Mouse (Mus musculus): Measurements from ENCODE around the gene Tbck.

Gene Tbck

DNA sequence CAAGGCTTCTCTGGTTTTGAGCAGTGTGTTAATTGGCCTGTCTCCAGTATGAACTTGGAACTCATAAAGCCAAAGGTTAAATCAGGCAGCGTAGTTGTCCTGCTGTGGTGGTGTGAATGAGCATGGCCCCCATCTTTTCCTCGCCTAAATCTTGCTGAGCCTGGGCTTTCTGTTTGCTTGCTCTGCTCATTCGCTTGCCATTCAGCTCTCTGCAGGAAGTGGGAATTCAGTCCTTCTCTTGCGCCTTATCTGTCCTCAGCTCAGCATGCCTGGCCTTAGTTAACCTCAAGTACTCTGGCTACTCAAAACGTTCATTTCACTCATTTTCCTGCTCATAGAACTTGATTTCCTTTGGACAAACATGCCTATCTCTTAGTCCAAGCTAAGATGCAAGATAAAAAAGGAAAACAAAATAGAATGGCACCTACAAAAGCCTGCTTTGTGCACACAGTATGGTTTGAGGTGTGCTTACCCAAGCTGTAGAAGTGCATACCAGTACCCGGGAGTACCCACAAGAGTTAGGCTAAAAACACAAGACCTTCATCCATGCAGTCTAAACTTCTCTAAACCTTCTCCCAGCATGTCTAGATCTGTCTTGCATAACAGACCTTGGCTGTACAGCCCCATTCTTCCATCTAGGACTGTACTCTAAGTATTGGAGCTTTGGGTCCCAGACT is 151.3 kb downstream of the Tbck start:
- no peak for DNase-seq (ENCODE audit: low read depth)

DNA sequence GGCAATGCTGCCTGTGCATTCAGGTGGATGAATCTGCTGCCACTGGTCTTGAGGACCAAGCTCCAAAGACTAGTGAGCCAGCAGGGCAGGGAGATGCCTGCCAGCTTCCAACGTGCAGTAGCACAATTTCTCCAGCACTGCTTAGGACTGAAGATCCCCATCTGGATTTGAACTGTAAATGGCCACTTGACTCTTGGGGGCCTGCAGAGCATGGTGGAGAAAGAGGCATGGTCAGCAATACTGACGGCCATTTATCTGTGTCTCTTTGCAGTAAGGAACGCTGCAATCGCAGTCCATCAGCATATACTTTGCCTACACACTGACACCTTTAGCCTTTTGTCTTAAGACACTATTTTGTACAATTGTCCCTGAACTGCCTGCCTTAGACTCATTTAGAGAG is 153.2 kb downstream of the Tbck start:
- no peak for DNase-seq (ENCODE audit: low read depth)

DNA sequence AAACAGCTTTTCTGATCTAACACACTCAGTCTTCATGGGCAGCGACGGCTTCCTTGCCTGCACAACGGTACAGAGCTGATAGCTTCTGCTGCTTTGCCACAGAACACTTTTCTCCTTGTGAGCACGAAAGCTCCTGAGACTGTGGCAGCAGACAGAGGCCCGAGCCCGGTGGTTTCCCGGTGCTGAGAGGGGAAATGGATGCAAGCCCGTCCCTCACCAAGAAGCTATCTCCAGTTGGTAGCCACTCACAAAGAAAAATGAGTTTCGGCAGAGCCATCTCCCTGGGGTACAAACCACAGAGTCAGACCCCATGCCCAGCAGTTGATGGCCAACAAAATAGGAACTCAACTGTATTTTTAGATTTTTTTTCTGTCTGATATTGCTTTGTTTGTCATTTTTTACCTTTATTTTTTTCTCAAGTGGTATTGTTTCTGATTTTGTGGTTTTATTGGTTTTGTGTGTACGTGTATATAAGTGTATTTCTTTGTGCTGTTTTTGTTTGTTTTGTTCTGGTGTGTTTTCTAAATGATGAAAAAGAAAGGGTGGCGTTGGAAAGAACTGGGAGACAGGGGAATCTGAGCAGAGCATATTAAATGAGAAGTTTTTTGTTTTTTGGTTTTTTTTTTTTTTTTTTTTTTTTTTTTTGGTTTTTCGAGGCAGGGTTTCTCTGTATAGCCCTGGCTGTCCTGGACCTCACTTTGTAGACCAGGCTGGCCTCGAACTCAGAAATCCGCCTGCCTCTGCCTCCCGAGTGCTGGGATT is 154.9 kb downstream of the Tbck start:
- DNase-seq (ENCODE audit: low read depth) = no peak

DNA sequence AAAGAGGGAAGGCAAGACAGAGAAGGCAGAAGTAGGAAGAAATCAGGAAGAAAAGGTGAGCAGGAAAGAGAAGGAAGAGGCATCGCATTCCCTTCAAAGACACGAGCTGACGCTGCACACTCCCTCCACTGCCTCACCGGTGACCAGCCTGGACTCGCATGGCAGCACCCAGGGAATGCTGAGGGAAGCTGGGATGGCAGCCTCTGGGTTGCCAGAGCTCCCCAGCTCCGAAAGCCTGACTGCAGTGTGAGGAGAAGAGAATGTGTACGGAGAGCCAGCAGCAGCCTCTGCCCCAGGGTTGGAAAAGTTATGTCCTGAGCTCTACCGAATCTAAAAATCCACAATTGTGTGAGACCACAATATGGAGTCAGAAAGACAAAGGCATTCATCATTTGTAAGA is 155.6 kb downstream of the Tbck start:
- DNase-seq (ENCODE audit: low read depth) = no peak

DNA sequence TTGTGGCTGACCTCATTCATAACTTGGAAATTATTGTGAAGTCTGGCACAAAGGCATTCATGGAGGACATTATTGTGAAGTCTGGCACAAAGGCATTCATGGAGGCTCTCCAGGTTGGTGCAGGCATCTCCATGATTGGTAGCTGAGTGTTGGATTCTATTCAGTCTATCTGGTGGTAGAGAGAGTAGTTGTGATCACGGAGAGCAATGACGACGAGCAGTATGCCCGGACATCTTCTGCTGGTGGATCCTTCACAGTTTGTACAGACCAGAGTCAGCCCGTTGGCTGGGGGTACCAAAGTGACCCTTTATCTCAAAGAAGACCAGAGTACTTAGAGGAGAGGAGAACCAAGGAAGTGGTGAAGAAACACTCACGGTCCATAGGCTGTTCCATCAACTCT is 158.7 kb downstream of the Tbck start:
- no peak for DNase-seq (ENCODE audit: low read depth)

DNA sequence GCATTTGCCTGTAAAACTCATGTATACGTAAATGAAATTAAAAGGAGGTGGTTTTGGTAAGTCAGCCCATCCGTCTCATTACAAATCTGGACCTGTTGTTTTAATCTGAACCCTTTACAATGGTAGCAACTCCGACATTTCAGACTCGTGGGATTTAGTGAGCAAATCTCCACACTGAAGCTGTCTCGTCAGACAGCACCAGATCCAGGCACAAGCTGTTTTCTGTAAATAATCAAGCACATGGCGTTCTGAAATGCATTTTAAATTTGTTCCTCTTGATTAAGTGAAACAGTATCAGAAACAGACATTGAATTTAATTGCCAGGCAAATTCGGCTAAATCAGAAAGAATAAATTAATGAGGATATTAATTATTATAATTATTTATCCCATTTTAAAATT is 165.7 kb downstream of the Tbck start:
- no peak for DNase-seq (ENCODE audit: low read depth)

DNA sequence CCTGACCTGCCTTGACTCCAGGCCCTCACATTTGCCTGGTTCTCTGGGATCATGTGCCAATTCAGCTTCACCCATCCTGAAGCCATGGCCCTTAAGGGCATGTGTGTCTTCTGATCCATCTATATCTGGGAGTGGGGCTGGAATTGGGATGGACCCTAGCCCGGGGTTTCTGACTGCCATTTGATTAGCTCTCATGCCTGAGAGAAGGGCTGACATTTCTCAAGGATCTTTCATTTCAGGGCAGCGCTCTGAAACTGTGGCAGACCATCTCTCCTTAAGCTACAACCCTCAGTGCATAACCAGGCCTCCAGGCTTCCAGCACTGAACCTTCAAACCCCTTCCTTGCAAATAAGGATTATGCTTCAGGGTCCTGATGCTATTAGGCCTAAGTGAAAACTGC is 166.5 kb downstream of the Tbck start:
- no peak for DNase-seq (ENCODE audit: low read depth)

DNA sequence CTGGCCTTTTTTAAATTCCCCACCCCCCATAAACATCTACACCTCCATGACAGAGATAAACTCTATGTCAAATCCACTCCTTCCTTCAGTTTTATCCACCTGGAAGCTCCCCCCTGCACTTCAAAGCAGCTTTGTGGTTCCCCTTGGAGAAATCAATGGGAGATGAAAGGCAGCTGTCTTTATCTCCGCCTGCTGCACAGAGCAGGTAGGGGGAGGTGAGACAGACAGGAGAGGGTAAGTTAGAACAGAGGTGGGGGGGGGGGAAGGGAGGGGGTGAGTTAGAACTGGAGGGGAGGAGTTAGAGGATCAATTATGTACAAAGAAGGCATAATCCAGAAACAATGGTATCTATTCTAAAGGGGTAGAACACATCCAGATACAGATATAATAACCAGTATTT is 167.5 kb downstream of the Tbck start:
- DNase-seq (ENCODE audit: low read depth) = no peak

DNA sequence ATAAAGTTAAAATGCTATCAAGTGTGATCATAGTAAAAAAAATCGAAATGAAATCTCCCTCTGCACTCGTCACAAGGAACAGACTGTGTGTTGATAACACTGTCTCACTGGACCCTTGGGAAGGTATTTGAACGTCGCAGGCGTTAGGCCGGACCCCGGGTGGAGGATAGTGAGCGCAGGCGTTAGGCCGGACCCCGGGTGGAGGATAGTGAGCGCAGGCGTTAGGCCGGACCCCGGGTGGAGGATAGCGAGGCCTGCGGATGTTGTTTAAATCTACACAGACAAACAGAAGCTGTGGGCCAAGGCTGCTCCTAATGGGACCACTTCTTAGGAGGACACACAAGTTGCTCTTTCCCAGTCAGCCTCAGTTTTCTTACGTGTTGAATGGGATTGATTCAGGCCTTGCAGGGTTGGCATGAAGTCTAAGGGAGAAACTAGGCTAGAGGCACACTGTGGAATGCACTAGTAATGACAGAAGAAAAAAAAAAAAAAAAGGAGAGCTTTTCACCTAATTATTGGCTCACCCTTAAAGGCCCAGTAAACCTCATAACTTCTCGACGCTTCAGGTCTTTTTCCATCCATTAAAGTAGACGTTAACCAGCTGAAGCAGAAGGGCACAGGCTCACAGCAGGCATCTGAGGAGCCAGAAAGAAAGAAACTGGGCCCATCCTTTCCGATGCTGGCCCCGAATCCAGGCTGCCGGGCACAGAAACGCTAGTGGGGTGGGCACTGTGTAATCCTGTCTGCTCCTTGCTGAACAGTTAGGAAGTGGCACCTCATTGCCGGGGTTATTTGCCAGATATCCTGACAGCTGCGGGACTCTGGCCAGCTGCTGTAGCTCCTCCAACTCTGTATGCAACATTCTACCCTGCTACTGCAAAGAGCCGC is 168.1 kb downstream of the Tbck start:
- no peak for DNase-seq (ENCODE audit: low read depth)

DNA sequence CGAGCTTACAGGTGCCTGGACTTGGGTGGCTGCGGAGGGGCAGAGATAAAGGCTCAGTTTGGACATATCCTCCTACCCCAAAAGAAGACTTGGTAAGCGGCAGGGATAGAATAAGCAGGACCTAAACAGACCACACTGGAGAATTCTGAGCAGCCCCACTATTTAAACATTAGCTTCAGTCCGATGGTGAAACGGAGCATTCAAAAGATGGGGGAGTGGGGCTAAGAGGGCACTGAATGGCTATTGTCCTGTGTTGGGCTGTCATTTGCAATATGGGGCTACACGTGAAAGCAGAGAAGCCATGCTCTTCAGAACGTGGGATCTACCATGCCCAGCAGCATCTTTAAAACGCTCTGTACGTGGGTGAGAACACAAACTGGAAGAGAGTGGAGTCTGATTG is 170.3 kb downstream of the Tbck start:
- no peak for DNase-seq (ENCODE audit: low read depth)

DNA sequence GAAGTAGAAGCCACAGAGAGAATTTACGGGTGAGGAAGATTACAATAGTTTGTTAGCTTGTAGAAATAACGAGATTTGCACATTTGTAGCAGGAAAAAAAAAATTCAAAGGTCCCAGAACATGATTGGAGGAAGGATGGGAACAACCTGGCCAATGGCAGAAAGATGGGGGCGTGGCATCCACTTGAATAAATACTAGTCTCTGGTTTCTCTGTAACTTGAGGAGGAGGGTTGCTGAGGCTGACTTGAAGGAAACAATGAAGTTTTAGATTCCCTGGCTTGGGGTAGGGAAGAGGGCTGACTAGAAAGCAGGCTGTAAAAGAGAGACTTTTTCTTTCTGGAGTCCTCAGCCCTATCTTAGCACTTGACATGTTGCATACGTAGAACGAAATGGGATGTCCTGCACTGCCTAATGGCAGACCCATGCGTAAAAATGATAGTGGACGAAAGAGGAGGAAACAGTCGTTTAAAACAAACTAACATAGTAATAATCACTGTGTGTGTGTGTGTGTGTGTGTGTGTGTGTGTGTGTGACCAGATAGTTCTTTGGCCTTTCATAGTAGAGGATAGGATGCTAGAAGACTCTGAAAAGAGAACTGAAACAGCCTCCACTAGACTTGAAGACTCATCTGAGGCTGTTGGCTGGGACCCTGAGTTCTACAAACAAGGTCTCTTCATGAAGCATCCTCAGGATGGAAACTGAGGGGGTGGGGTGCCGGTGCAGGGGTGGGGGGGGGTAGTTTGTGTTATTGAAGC is 171.7 kb downstream of the Tbck start:
- no peak for DNase-seq (ENCODE audit: low read depth)

DNA sequence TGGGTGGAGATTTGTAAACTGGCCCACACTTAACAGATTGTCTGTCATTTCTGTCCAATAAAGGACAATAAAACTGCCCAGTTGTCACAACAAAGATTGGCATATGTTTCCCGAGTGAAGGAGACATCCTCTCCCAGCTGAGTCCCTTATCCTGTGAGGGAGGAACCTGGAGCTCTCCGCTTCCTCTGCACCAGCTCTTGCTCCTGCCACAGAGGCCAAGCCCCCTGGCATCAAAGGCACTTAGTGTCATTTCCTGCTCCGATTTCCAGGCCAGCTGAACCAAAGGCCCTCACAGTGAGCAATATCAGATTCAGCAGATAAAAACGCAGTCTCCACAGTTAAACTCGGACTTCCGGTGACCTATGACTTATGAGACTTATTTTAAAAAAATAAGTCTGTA is 172.7 kb downstream of the Tbck start:
- DNase-seq (ENCODE audit: low read depth) = no peak

DNA sequence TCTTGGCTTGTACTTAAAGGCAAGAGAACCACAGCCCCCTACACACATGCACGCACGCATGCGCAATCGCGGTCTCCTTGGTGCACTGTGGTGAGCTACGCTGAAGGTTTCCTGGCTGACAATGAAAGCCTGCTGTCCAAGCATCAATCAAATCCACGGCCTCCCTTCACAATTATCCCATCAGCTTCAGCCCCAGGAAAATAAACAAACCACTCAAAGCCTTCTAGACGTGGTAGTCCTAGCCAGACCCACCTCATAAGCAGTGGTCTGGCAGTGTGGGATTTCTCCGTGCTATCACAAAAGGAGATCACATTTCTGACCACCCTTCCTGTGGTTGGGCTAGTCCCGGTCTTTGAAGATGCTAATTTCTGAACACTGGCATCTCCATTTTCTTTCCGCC is 174.9 kb downstream of the Tbck start:
- DNase-seq (ENCODE audit: low read depth) = peak; percentile 16

DNA sequence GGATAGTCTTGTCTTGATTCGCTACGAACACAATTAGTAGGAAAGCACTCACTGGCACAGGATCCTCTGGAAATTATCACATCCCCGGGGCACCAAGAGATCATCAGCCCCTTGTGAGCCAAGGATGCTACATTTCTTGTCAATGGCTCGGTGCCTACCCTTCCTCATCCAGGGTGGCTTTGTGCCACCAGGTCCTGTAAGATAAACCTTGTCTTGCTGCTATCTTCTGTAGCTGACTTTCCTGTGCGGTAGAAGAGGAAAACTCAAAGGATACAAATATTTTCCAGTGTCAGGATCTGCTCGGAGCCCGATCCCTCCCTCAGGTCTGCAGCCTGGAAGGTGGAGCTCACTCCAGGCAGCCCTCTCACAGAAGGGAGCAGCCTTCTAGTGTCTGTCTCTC is 175.6 kb downstream of the Tbck start:
- no peak for DNase-seq (ENCODE audit: low read depth)

DNA sequence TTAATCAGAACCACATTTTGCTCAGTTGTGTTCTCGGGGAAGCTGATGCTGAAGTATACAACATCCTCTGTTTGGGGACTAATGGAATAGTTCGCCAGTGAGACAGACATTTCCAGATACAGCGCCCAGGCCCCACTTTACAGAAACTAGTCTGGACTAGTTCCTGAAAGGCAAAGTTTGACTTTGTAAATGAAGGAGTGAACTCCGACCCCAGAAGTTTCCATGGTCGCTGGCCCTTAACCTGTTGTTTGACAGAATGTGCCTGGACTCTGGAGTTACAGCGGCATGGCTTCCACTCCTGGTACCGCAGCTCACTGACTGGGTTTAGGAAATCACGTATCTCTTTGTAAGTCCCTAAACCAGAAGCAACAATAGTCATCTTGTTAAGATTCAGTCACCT is 176.9 kb downstream of the Tbck start:
- no peak for DNase-seq (ENCODE audit: low read depth)

DNA sequence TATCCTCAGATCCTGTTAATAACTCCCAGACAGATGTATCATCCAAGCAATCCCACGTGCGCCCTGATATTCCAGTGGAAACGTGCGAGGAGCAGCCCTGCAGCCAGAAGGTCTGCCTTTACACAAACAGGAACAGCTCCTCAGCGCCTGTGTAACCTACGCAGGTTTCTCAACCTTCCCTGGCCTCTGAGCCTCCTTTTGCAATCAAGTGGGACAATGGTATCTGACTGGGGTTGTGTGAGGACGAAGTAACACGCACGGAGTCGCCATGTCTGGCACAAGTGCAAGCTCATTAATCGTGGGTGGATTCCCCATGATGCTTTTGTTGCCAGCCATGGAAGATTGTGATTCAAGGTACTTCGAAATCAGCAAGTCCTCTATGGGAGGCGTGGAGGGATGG is 179.9 kb downstream of the Tbck start:
- DNase-seq (ENCODE audit: low read depth) = no peak

DNA sequence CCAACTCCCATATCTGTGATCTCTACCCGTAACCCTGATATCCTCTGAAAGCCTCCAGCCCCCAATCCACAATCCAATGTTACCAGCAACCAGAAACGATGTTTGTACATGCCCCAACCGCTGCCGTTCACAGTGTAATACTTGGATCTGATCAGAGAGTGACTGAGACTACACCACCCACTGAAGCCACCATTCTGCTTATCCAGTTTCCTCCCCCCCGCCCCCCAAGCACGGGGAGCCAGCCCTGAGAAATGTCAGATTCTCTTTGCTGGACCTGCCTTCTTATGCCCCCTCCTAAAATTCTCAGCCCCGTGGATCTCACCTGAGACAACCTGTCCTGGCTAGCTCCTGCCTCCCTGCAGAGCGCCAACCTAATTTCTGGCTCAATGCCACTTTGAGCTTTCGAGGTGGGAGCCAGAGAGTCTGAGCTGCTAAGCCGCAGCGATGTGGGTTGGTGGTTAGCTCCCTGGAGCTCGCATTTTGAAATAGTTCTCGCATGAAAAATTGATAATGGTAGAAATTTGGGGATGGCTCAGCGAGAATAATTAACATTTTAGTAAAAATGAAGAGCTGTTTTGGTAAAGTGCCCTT is 180.5 kb downstream of the Tbck start:
- DNase-seq (ENCODE audit: low read depth) = no peak

DNA sequence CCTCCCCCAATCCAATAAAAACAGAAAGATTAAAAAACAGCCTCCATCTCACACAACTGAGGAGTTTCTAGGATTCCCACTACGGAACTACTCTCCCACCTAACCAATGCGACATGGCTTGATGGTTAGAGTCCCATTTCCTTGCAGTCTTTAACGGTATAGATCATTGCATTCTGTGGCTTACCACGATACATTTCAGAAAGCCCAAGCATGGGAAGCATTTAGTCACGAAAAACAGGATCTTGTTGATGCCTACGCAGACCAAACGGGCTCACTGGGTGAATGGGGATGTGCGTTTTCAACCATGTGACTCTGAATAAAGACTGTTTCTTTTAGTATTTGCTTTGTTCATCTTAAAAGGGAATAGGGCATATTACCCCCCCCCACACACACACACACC is 181.0 kb downstream of the Tbck start:
- DNase-seq (ENCODE audit: low read depth) = no peak

DNA sequence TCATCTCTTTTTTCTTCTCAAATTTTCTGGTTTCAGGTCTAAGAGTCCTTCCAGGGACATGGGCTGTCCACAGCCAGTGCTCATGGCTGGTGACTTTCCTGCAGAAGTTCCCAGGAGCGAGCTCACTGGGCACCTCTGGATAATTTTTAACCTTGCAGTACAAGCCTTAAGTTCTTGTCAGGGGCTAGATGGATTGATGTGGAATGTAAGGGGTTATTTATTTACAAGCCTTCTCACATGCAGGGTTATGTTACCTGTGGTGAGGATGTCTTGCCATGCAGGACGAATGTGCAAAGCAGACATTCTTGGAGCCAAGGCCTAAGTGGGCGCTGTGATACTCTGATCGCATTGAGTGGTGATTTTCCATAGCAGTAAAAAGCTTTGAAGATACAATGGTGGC is 181.7 kb downstream of the Tbck start:
- no peak for DNase-seq (ENCODE audit: low read depth)

DNA sequence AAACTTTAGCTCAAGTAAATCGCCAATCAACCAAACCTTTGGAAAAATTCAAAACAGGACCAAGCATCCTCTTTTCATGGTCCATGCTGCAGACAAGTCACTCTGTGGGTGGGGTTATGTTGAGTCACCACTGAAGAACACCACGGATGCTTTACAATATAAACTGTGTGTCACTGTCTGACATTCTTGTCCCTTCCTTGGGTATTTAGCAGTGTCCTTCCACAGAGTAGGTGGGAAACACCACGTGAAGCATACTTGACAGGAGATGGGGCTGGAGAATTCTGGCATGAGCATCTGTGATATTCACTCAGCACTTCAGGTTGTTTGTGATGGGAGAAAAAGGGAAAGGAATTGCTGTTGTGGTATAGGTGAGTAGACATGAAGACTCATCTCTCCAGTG is 183.0 kb downstream of the Tbck start:
- DNase-seq (ENCODE audit: low read depth) = no peak

DNA sequence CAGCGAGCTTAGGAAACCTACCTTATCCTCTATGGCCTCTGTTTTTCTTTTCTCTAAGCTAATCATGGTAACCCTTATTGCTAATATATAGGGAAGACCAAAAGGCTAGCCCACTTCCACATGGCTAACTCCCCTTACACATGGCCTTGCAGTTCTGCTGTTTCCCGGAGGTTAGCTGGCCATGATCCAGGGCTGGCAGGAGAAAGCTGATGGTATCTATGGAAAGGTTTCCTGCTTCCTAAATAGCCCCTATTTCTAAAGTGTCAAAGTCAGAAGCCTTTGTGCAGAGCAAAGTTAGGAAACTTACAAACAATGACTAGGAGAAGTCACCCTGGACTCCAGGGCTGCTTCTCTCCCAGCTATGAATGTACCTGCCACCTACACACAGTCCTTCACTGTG is 184.9 kb downstream of the Tbck start:
- no peak for DNase-seq (ENCODE audit: low read depth)

DNA sequence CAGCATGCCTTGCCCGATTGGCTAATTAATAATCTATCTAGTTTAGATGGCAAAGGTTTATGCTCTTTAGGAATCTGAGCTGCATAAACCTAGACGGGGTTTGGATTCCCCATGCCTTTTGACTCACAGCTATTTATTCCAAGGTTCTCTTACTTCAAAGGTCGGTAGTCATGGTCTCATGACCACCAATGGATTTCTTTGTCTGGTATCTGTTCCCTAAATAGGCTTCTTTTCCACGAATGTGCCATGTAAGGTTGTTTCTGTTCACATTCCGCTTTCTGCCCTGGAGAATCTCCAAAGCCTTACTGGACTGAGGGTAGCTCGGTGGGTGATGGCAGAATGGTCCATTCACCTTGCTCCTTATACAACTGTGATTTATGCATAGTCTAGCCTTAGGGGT is 186.1 kb downstream of the Tbck start:
- no peak for DNase-seq (ENCODE audit: low read depth)
